Mouse (Mus musculus) midbrain, postnatal 0 days (tissue): ENCODE measurements around the gene Prm2. TPM values are rescaled to one million over a fixed set of nuclear protein-coding genes. Genes with fewer than 3 reads are reported as not detected.

Experiments
- ATAC-seq: fragments of 200-750 bp; cut with Nextera tagmentation; 2 replicates; pipeline ENCODE4 v1.8.0; 2017; ENCODE audit warnings: moderate number of reproducible peaks, mild to moderate bottlenecking, moderate TSS enrichment, moderate library complexity; ENCODE audit not compliant: low FRiP score
- DNase-seq: peaks from one replicate; pipeline ENCODE4 v3.0.0-alpha.2; 2015; ENCODE audit warnings: low spot score
- H3K27ac ChIP-seq: fragments of 300-500 bp; sonication (generic); 2 replicates; pipeline ENCODE4 v1.5.1; 2014; ENCODE audit warnings: low read depth, mild to moderate bottlenecking, low read length, mixed read lengths
- H3K27me3 ChIP-seq: fragments of 300-500 bp; sonication (generic); 2 replicates; pipeline ENCODE4 v1.6.1; 2014; ENCODE audit warnings: low read length, control low read depth, mixed read lengths; ENCODE audit not compliant: insufficient read depth
- H3K36me3 ChIP-seq: fragments of 300-500 bp; sonication (generic); 2 replicates; pipeline ENCODE4 v1.6.1; 2014; ENCODE audit warnings: low read length, control low read depth, mixed read lengths; ENCODE audit not compliant: insufficient read depth
- H3K4me1 ChIP-seq: fragments of 300-500 bp; sonication (generic); 2 replicates; pipeline ENCODE4 v1.6.1; 2014; ENCODE audit warnings: mild to moderate bottlenecking, control low read depth, antibody characterized with exemption, low read length, mixed read lengths; ENCODE audit not compliant: insufficient read depth
- H3K4me2 ChIP-seq: fragments of 300-500 bp; sonication (generic); 2 replicates; pipeline ENCODE4 v1.6.1; 2014; ENCODE audit warnings: low read depth, mild to moderate bottlenecking, low read length, mixed read lengths; ENCODE audit not compliant: poor library complexity, severe bottlenecking
- H3K4me3 ChIP-seq: fragments of 300-500 bp; sonication (generic); 2 replicates; pipeline ENCODE4 v1.5.1; 2014; ENCODE audit warnings: low read depth, mild to moderate bottlenecking, low read length, moderate library complexity
- H3K9ac ChIP-seq: fragments of 300-500 bp; sonication (generic); replicated peaks from 2 replicates; pipeline ENCODE4 v1.6.1; 2014; ENCODE audit warnings: mild to moderate bottlenecking, low read length, moderate library complexity, mixed read lengths; ENCODE audit not compliant: poor library complexity, severe bottlenecking
- H3K9me3 ChIP-seq: fragments of 300-500 bp; sonication (generic); 2 replicates; pipeline ENCODE4 v1.6.1; 2016; ENCODE audit warnings: low read length, control low read depth
- CTCF ChIP-seq: IDR thresholded peaks from 2 replicates; pipeline ENCODE4 v1.5.1; 2016; ENCODE audit warnings: antibody characterized with exemption, mild to moderate bottlenecking
- WGBS: fragments of 180-500 bp; shearing (Covaris S2); extraction: QIAGEN DNeasy Blood & Tissue Kit; methylation state at CpG from one replicate; pipeline ENCODE4 v1.1.7; 2014; 5-methylcytosine and 5-hydroxymethylcytosine counted together
- polyA plus RNA-seq: library from polyadenylated mRNA; unstranded; fragments of >200 nt; fragmentation: Nextera tagmentation; extraction: Ambion mirVana; gene quantifications from 2 replicates; pipeline ENCODE4 v1.2.1, GENCODE M21; 2015
- total RNA-seq: library from RNA; depleted of rRNA; stranded (reverse); fragments of >200 nt; gene quantifications from 2 replicates; pipeline ENCODE4 v1.2.3, GENCODE M21; 2014

Prm2 gene
- total and polyA plus RNA-seq, 2 experiments from 2014 or later = not detected

GRCm38 (mm10) chr16:10838487-10839245 lies 42.7 kb upstream of the Prm2 start:
- DNase-seq = no peak
- WGBS = 36% methylated on average over 10 of the region's 10 CpGs

GRCm38 (mm10) chr16:10837903-10838302 lies 42.0 kb upstream of the Prm2 start:
- 0 out of 2 replicates have a peak, but pooled peaks cover 4% of the 10 kb centered on the region for H3K27me3 ChIP-seq
- no peak overlapping the region for H3K27ac ChIP-seq
- no peaks in the 10 kb centered on the region; the same call in 1 of the 2 replicates for H3K4me1 ChIP-seq
- no peaks in the 10 kb centered on the region for H3K36me3 ChIP-seq
- no peak overlapping the region for H3K4me2 ChIP-seq
- DNase-seq (no peak), ATAC-seq (no peak)
- no peak for TF ChIP-seq CTCF
- H3K4me3 ChIP-seq = no peak overlapping the region
- H3K9me3 ChIP-seq = no peaks in the 10 kb centered on the region
- WGBS = 87% methylated on average over 1 of the region's 1 CpGs
- no peak overlapping the region for H3K9ac ChIP-seq

More at GRCm38 (mm10) chr16:10838487-10839245, 42.7 kb upstream of the Prm2 start:
- Histone ChIP-seq H3K4me1 (no peaks in the 10 kb centered on the region; the same call in 1 of the 2 replicates), H3K4me2 (no peak overlapping the region), H3K9ac (no peak overlapping the region), H3K27me3 (0 out of 2 replicates have a peak, but pooled peaks cover 4% of the 10 kb centered on the region), H3K4me3 (no peak overlapping the region), H3K9me3 (no peaks in the 10 kb centered on the region), H3K36me3 (no peaks in the 10 kb centered on the region), H3K27ac (no peak overlapping the region)
- ATAC-seq = no peak
- no peak for TF ChIP-seq CTCF

DNA sequence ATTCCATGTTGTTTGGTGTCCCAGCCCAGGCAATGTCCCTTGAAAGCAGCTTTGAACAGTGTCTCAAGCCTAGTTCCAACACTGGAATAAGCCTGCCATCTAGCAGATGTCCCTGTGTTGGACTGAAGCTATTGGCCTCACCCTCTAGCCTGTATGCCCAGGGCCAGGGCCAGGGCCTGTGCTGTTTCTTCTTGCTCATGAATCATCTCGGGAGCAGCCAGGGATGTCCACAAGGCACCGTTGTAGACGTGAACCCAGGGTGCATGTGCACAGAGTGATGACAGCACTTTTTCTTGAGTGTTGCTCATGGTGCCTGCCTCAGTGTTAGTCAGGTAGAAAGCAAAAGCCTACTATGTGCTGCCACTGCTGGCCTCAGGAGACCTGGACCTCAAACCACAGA lies 41.3 kb upstream of the Prm2 start:
- Histone ChIP-seq H3K4me3 (no peak overlapping the region), H3K27me3 (0 out of 2 replicates have a peak, but pooled peaks cover 4% of the 10 kb centered on the region), H3K4me1 (no peaks in the 10 kb centered on the region; the same call in 1 of the 2 replicates), H3K9ac (no peak overlapping the region), H3K27ac (no peak overlapping the region), H3K4me2 (no peak overlapping the region), H3K36me3 (no peaks in the 10 kb centered on the region), H3K9me3 (no peaks in the 10 kb centered on the region)
- no peak for TF ChIP-seq CTCF
- WGBS = 93% methylated on average over 3 of the region's 3 CpGs
- DNase-seq (no peak), ATAC-seq (no peak)

DNA sequence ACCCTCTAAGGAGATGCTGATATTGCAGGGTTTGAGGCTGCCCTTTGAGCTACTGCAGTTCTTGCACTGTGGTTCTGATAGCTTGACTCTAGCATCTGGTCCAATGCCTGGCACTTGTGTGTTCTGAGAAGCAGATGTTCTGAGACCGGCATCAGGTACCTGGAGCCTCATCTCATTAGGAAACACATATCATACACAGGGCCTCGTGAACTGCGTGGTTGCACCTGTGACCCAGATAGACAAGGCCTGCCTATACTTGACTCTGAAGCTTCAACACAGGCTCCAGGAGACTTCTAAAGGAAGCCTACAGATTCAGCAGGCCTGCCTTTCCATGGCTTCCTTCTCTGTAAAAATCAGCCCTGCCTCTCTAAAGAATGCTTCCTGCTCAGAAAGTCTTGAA lies 40.5 kb upstream of the Prm2 start:
- no peaks in the 10 kb centered on the region for H3K9me3 ChIP-seq
- no peak overlapping the region for H3K4me2 ChIP-seq
- H3K36me3 ChIP-seq = no peaks in the 10 kb centered on the region
- no peak overlapping the region for H3K9ac ChIP-seq
- no peaks in the 10 kb centered on the region; the same call in 1 of the 2 replicates for H3K4me1 ChIP-seq
- 96% methylated on average over 3 of the region's 3 CpGs for WGBS
- H3K27me3 ChIP-seq = 0 out of 2 replicates have a peak, but pooled peaks cover 4% of the 10 kb centered on the region
- DNase-seq = no peak
- H3K27ac ChIP-seq = no peak overlapping the region
- no peak for TF ChIP-seq CTCF
- no peak overlapping the region for H3K4me3 ChIP-seq
- ATAC-seq = no peak

- 4% methylated on average over 56 of the region's 69 CpGs for WGBS
- Histone ChIP-seq H3K4me2 (peak within 1 kb of the TSS; percentile 99), H3K9ac (peak within 1 kb of the TSS; percentile 46; the same call in 1 of the 2 replicates), H3K4me3 (peak within 1 kb of the TSS; percentile 74), H3K27me3 (0 out of 2 replicates have a peak, but pooled peaks cover 4% of the 10 kb centered on the region), H3K36me3 (no peaks in the 10 kb centered on the region), H3K9me3 (no peaks in the 10 kb centered on the region), H3K27ac (no peak within 1 kb of the TSS), H3K4me1 (no peaks in the 10 kb centered on the region; the same call in 1 of the 2 replicates)
- ATAC-seq (peak; percentile 92), DNase-seq (peak; percentile 83)
- TF ChIP-seq CTCF = no peak
Observed at GRCm38 (mm10) chr16:10834911-10835587, 39.1 kb upstream of the Prm2 start, which contains the start of gene Rmi2. Rmi2 (plus strand) TSS chr16:10835059.
